21 mouse cellular contexts compared by ENCODE assay signal in genomic region chr7:121011794-121012689, GRCm38 (mm10). TPM values are rescaled to one million over a fixed set of nuclear protein-coding genes. Genes with fewer than 3 reads are reported as not detected.
DNase-seq lines count a peak whose midpoint lies in the region; ATAC-seq and TF ChIP-seq lines count a peak whose summit lies in the region.
"Had no signal": no experiment of that assay in that cellular context is flagged by ENCODE, and none has a peak within 500 bp of the region (broad histone marks: within the 10 kb centered on the region; RNA-seq: fewer than 3 reads in every experiment).

No protein-coding gene starts in this region.

- H3K27me3 ChIP-seq in forebrain, postnatal 0 days (ENCODE audit: insufficient read depth, low read length), result no peaks in the 10 kb centered on the region
- no peaks in the 10 kb centered on the region for H3K27me3 ChIP-seq in forebrain, embryonic 16.5 days (replicated peaks; ENCODE audit: control insufficient read depth, insufficient read depth, low read length)
- no peaks in the 10 kb centered on the region for H3K27me3 ChIP-seq in embryonic facial prominence, embryonic 12.5 days
- no peaks in the 10 kb centered on the region for H3K27me3 ChIP-seq in limb, embryonic 11.5 days (ENCODE audit: control insufficient read depth, insufficient read depth, low read length)
- H3K27me3 ChIP-seq in kidney, embryonic 16.5 days (ENCODE audit: insufficient read depth, low read length), result no peaks in the 10 kb centered on the region
- H3K27me3 ChIP-seq: hindbrain, embryonic 15.5 days; kidney, embryonic 15.5 days had no signal

- no peak overlapping the region for H3K27ac ChIP-seq in forebrain, postnatal 0 days (ENCODE audit: low read depth, low read length)
- H3K27ac ChIP-seq in forebrain, embryonic 16.5 days (ENCODE audit: low read length), result no peak overlapping the region
- H3K27ac ChIP-seq in embryonic facial prominence, embryonic 12.5 days, result peak overlapping the region; percentile 84
- H3K27ac ChIP-seq in limb, embryonic 11.5 days (replicated peaks; ENCODE audit: low read depth, low read length), result peak overlapping the region; percentile 62; the same call in 1 of the 2 replicates
- no peak overlapping the region for H3K27ac ChIP-seq in kidney, embryonic 16.5 days (ENCODE audit: low read length)
- H3K27ac ChIP-seq: heart, adult 2 months; hindbrain, embryonic 15.5 days; kidney, embryonic 15.5 days; liver, embryonic 12.5 days had no signal

- H3K9me3 ChIP-seq in forebrain, postnatal 0 days (ENCODE audit: low read length), result no peaks in the 10 kb centered on the region
- H3K9me3 ChIP-seq in forebrain, embryonic 16.5 days (ENCODE audit: control insufficient read depth, low read length), result no peaks in the 10 kb centered on the region
- H3K9me3 ChIP-seq in embryonic facial prominence, embryonic 12.5 days, result no peaks in the 10 kb centered on the region
- H3K9me3 ChIP-seq in limb, embryonic 11.5 days (ENCODE audit: control insufficient read depth, low read length), result no peaks in the 10 kb centered on the region
- H3K9me3 ChIP-seq in kidney, embryonic 16.5 days (ENCODE audit: low read length), result no peaks in the 10 kb centered on the region
- H3K9me3 ChIP-seq: hindbrain, embryonic 15.5 days; kidney, embryonic 15.5 days; liver, embryonic 12.5 days had no signal

- no peak for TF ChIP-seq POLR2A in brain, embryonic 14.5 days (IDR thresholded peaks at IDR 0.05; ENCODE audit: borderline replicate concordance, extremely low read depth, insufficient read depth, insufficient read length, poor library complexity, severe bottlenecking)

- H3K36me3 ChIP-seq in forebrain, postnatal 0 days (ENCODE audit: insufficient read depth), result no peaks in the 10 kb centered on the region
- H3K36me3 ChIP-seq in forebrain, embryonic 16.5 days (ENCODE audit: control insufficient read depth, insufficient read depth), result no peaks in the 10 kb centered on the region
- no peaks in the 10 kb centered on the region for H3K36me3 ChIP-seq in embryonic facial prominence, embryonic 12.5 days
- no peaks in the 10 kb centered on the region for H3K36me3 ChIP-seq in limb, embryonic 11.5 days (ENCODE audit: control insufficient read depth, insufficient read depth, low read length)
- H3K36me3 ChIP-seq in kidney, embryonic 16.5 days (ENCODE audit: insufficient read depth, low read length), result no peaks in the 10 kb centered on the region
- H3K36me3 ChIP-seq: hindbrain, embryonic 15.5 days; kidney, embryonic 15.5 days; liver, embryonic 12.5 days had no signal

- H3K4me1 ChIP-seq in forebrain, postnatal 0 days (ENCODE audit: insufficient read depth), result no peaks in the 10 kb centered on the region
- no peaks in the 10 kb centered on the region for H3K4me1 ChIP-seq in forebrain, embryonic 16.5 days (replicated peaks; ENCODE audit: control insufficient read depth, insufficient read depth, low read length)
- peaks cover 11% of the 10 kb centered on the region for H3K4me1 ChIP-seq in embryonic facial prominence, embryonic 12.5 days
- H3K4me1 ChIP-seq in limb, embryonic 11.5 days (ENCODE audit: control insufficient read depth, insufficient read depth, low read length), result peaks cover 8% of the 10 kb centered on the region
- no peaks in the 10 kb centered on the region for H3K4me1 ChIP-seq in kidney, embryonic 16.5 days (ENCODE audit: insufficient read depth, low read length)
- H3K4me1 ChIP-seq: kidney, embryonic 15.5 days; liver, embryonic 12.5 days had no signal

- no peak overlapping the region for H3K4me2 ChIP-seq in forebrain, postnatal 0 days (ENCODE audit: low read depth)
- no peak overlapping the region for H3K4me2 ChIP-seq in forebrain, embryonic 16.5 days (ENCODE audit: low read length)
- no peak overlapping the region; the same call in 1 of the 2 replicates for H3K4me2 ChIP-seq in embryonic facial prominence, embryonic 12.5 days (replicated peaks)
- no peak overlapping the region for H3K4me2 ChIP-seq in limb, embryonic 11.5 days (ENCODE audit: low read depth, severe bottlenecking)
- no peak overlapping the region for H3K4me2 ChIP-seq in kidney, embryonic 16.5 days (replicated peaks; ENCODE audit: low read depth, low read length)
- H3K4me2 ChIP-seq: hindbrain, embryonic 15.5 days; kidney, embryonic 15.5 days; liver, embryonic 12.5 days; lung, embryonic 14.5 days had no signal

- peak; percentile 32 for ATAC-seq in forebrain, postnatal 0 days
- no peak for ATAC-seq in forebrain, embryonic 16.5 days
- ATAC-seq in embryonic facial prominence, embryonic 12.5 days (ENCODE audit: insufficient number of reproducible peaks, insufficient read depth, low FRiP score, low TSS enrichment), result peak; percentile 41; the same call in 1 of the 2 replicates
- ATAC-seq in limb, embryonic 11.5 days (ENCODE audit: insufficient number of reproducible peaks, low FRiP score, low TSS enrichment, low read depth), result peak; percentile 70; the same call in 1 of the 2 replicates
- no peak for ATAC-seq in kidney, embryonic 16.5 days (ENCODE audit: low FRiP score, low TSS enrichment)
- ATAC-seq: intestine, postnatal 0 days; liver, embryonic 12.5 days had no signal

- no peak overlapping the region for H3K4me3 ChIP-seq in forebrain, postnatal 0 days (ENCODE audit: low read depth, low read length)
- H3K4me3 ChIP-seq in forebrain, embryonic 16.5 days (replicated peaks; ENCODE audit: low read length), result no peak overlapping the region
- H3K4me3 ChIP-seq in embryonic facial prominence, embryonic 12.5 days, result no peak overlapping the region
- H3K4me3 ChIP-seq in limb, embryonic 11.5 days (ENCODE audit: low read depth, low read length), result no peak overlapping the region
- H3K4me3 ChIP-seq in kidney, embryonic 16.5 days (ENCODE audit: low read length), result no peak overlapping the region
- H3K4me3 ChIP-seq: heart, adult 2 months; hindbrain, embryonic 15.5 days; kidney, embryonic 15.5 days; liver, embryonic 12.5 days had no signal

- TF ChIP-seq CTCF in forebrain, postnatal 0 days (IDR thresholded peaks at IDR 0.05; ENCODE audit: low read depth), result no peak
- TF ChIP-seq CTCF in brain, embryonic 14.5 days (IDR thresholded peaks at IDR 0.05; ENCODE audit: borderline replicate concordance, extremely low read depth, insufficient read depth, insufficient read length), result no peak

- no peak overlapping the region for H3K9ac ChIP-seq in forebrain, postnatal 0 days
- no peak overlapping the region for H3K9ac ChIP-seq in forebrain, embryonic 16.5 days (replicated peaks; ENCODE audit: low read depth, low read length)
- H3K9ac ChIP-seq in embryonic facial prominence, embryonic 12.5 days, result no peak overlapping the region
- H3K9ac ChIP-seq in limb, embryonic 11.5 days (ENCODE audit: low read length), result no peak overlapping the region
- H3K9ac ChIP-seq in kidney, embryonic 16.5 days (replicated peaks; ENCODE audit: low read length), result no peak overlapping the region
- H3K9ac ChIP-seq: hindbrain, embryonic 15.5 days; kidney, embryonic 15.5 days; liver, embryonic 12.5 days; lung, embryonic 14.5 days had no signal

- 29% methylated on average over 10 of the region's 10 CpGs for WGBS in forebrain, postnatal 0 days
- 27% methylated on average over 10 of the region's 10 CpGs for WGBS in forebrain, embryonic 16.5 days
- WGBS in embryonic facial prominence, embryonic 12.5 days, result 24% methylated on average over 10 of the region's 10 CpGs
- WGBS in limb, embryonic 11.5 days, result 23% methylated on average over 10 of the region's 10 CpGs
- WGBS in kidney, embryonic 16.5 days, result 62% methylated on average over 10 of the region's 10 CpGs

- DNase-seq in forebrain, postnatal 0 days, result no peak
- peak; percentile 56 for DNase-seq in brain, embryonic 14.5 days (ENCODE audit: low read depth)
- DNase-seq in limb, embryonic 11.5 days (ENCODE audit: low spot score), result peak; percentile 51
- no peak for DNase-seq in kidney, postnatal 4 days
- DNase-seq in spleen, postnatal 14 days (ENCODE audit: low spot score in 2 of 2), result no peak
- DNase-seq: adrenal gland, postnatal 36 days; cerebellum, adult 2 months; gastrocnemius, postnatal 25 days; heart, adult 2 months; heart, postnatal 36 days; lung, embryonic 14.5 days; lung, postnatal 4 days; thymus, postnatal 36 days had no signal

RNA-seq across cellular contexts. Expression of gene Mettl9, which starts 22.2 kb away (rescaled TPM):
- 118 and 147 TPM in 2 replicates for total RNA-seq in forebrain, postnatal 0 days (2014; rRNA removed)
- 154 and 159 TPM in 2 replicates for polyA plus RNA-seq in forebrain, postnatal 0 days (2015; fragmentation: Nextera tagmentation; extraction: Ambion mirVana)
- polyA plus RNA-seq in forebrain, embryonic 16.5 days (2015; fragmentation: Nextera tagmentation; extraction: Ambion mirVana), result 207 and 229 TPM in 2 replicates
- polyA plus RNA-seq in brain, embryonic 14.5 days (2012; rRNA removed), result 103 and 112 TPM in 2 replicates
- polyA plus RNA-seq in embryonic facial prominence, embryonic 12.5 days (2016; fragmentation: Nextera tagmentation; extraction: Ambion mirVana), result 211 and 228 TPM in 2 replicates
- 294 and 297 TPM in 2 replicates for polyA plus RNA-seq in limb, embryonic 11.5 days (2014; fragmentation: Nextera tagmentation; extraction: Ambion mirVana)
- 155 and 163 TPM in 2 replicates for polyA plus RNA-seq in kidney, embryonic 16.5 days (2015; fragmentation: Nextera tagmentation; extraction: Ambion mirVana)

RNA-seq across cellular contexts. Expression of gene Mfsd13b, which starts 29.7 kb away (rescaled TPM):
- total RNA-seq in forebrain, postnatal 0 days (2014; rRNA removed), result 0.48 TPM in 1 of 2 replicates, not detected in the other
- 0.21 and 0.53 TPM in 2 replicates for polyA plus RNA-seq in forebrain, postnatal 0 days (2015; fragmentation: Nextera tagmentation; extraction: Ambion mirVana)
- 0.17 TPM in 1 of 2 replicates, not detected in the other for polyA plus RNA-seq in forebrain, embryonic 16.5 days (2015; fragmentation: Nextera tagmentation; extraction: Ambion mirVana)
- 0.15 and 0.22 TPM in 2 replicates for polyA plus RNA-seq in brain, embryonic 14.5 days (2012; rRNA removed)
- 0.45 TPM in 1 of 2 replicates, not detected in the other for polyA plus RNA-seq in embryonic facial prominence, embryonic 12.5 days (2016; fragmentation: Nextera tagmentation; extraction: Ambion mirVana)
- 0.14 and 0.35 TPM in 2 replicates for polyA plus RNA-seq in limb, embryonic 11.5 days (2014; fragmentation: Nextera tagmentation; extraction: Ambion mirVana)
- polyA plus RNA-seq in kidney, embryonic 16.5 days (2015; fragmentation: Nextera tagmentation; extraction: Ambion mirVana), result 0.24 TPM in 1 of 2 replicates, not detected in the other
- total RNA-seq: adrenal gland, postnatal 36 days; gastrocnemius, postnatal 25 days; heart, adult 2 months; heart, postnatal 36 days had no signal
- polyA plus RNA-seq: C2C12; kidney, embryonic 15.5 days; liver, embryonic 12.5 days; lung, embryonic 14.5 days had no signal

RNA-seq across cellular contexts. Expression of gene Cdr2, which starts 29.9 kb away (rescaled TPM):
- 20.2 and 21.2 TPM in 2 replicates for total RNA-seq in forebrain, postnatal 0 days (2014; rRNA removed)
- polyA plus RNA-seq in forebrain, postnatal 0 days (2015; fragmentation: Nextera tagmentation; extraction: Ambion mirVana), result 5.4 and 5.8 TPM in 2 replicates
- polyA plus RNA-seq in forebrain, embryonic 16.5 days (2015; fragmentation: Nextera tagmentation; extraction: Ambion mirVana), result 8.8 and 9.0 TPM in 2 replicates
- 27.4 and 37.4 TPM in 2 replicates for polyA plus RNA-seq in brain, embryonic 14.5 days (2012; rRNA removed)
- 13.8 and 14.3 TPM in 2 replicates for polyA plus RNA-seq in embryonic facial prominence, embryonic 12.5 days (2016; fragmentation: Nextera tagmentation; extraction: Ambion mirVana)
- polyA plus RNA-seq in limb, embryonic 11.5 days (2014; fragmentation: Nextera tagmentation; extraction: Ambion mirVana), result 14.0 and 16.2 TPM in 2 replicates
- polyA plus RNA-seq in kidney, embryonic 16.5 days (2015; fragmentation: Nextera tagmentation; extraction: Ambion mirVana), result 10.4 and 11.1 TPM in 2 replicates

Comparison
In these comparisons a context has a peak if more than half of its experiments do, and no peak if none do; other contexts are left out.
1. ATAC-seq: peak in forebrain, postnatal 0 days (single experiment), embryonic facial prominence, embryonic 12.5 days (single experiment) and limb, embryonic 11.5 days (single experiment); none in forebrain, embryonic 16.5 days (single experiment) and kidney, embryonic 16.5 days (single experiment).
2. DNase-seq: peak in brain, embryonic 14.5 days (single experiment) and limb, embryonic 11.5 days (single experiment); none in forebrain, postnatal 0 days (single experiment), kidney, postnatal 4 days (0 of 2) and spleen, postnatal 14 days (0 of 2).
3. H3K27ac ChIP-seq: peak in embryonic facial prominence, embryonic 12.5 days (single experiment) and limb, embryonic 11.5 days (single experiment); none in forebrain, postnatal 0 days (single experiment), forebrain, embryonic 16.5 days (single experiment) and kidney, embryonic 16.5 days (single experiment).